Mouse (Mus musculus): ENCODE data around the gene Sdhb. TPM values are rescaled to one million over a fixed set of nuclear protein-coding genes. Genes with fewer than 3 reads are reported as not detected.
A peak's percentile ranks its signal among the peaks of the same experiment; 100 is the strongest.

Sdhb gene
- polyA plus RNA-seq, 1 experiment from 2014 or later: 480 TPM

GRCm38 (mm10) chr4:140986024-140986710 is 25.2 kb downstream of the Sdhb start:
- H3K36me3 ChIP-seq: no peaks in the 10 kb centered on the region
- H3K9me3 ChIP-seq: no peaks in the 10 kb centered on the region
- H3K9ac ChIP-seq: peak overlapping the region; percentile 98
- WGBS: 21% methylated on average over 14 of the region's 15 CpGs
- H3K4me1 ChIP-seq (replicated peaks): peaks cover 40% of the 10 kb centered on the region
- peak overlapping the region; percentile 89 for H3K4me3 ChIP-seq
- peak; percentile 24 for ATAC-seq (ENCODE audit: low FRiP score, low read depth)
- peak overlapping the region; percentile 79 for H3K4me2 ChIP-seq
- peak overlapping the region; percentile 85 for H3K27ac ChIP-seq (replicated peaks)
- no peaks in the 10 kb centered on the region for H3K27me3 ChIP-seq

GRCm38 (mm10) chr4:140986711-140987395 is 25.9 kb downstream of the Sdhb start, which contains the start of gene Atp13a2:
Gene Atp13a2 (plus strand): TSS chr4:140986873.
- H3K27ac ChIP-seq (replicated peaks): peak within 1 kb of the TSS; percentile 85
- peaks cover 40% of the 10 kb centered on the region for H3K4me1 ChIP-seq (replicated peaks)
- ATAC-seq (ENCODE audit: low FRiP score, low read depth): peak; percentile 91
- H3K36me3 ChIP-seq: no peaks in the 10 kb centered on the region
- no peaks in the 10 kb centered on the region for H3K9me3 ChIP-seq
- H3K4me2 ChIP-seq: peak within 1 kb of the TSS; percentile 79
- no peaks in the 10 kb centered on the region for H3K27me3 ChIP-seq
- peak within 1 kb of the TSS; percentile 98 for H3K9ac ChIP-seq
- peak within 1 kb of the TSS; percentile 89 for H3K4me3 ChIP-seq
- WGBS: under 1% methylated on average over 53 of the region's 58 CpGs

DNA sequence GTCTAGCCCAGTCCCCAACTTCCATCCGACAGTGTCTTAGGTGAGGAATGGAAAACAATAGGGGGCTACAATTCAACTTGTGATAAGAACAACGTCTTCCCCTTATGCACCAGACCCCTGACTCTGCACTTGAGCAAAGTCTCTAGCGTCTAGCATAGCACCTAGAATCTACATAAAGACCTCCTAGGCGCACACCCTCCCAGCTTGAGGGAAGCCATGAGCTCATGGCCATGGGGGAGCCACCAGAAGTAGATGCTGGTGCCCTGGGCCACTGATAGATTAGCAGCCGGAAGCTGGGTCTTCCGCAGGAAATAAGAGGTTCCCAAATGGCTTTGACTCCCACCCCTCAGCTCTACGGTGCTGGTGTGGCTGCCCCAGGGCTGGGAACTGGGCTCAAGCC is 26.5 kb downstream of the Sdhb start:
- peak; percentile 13; the same call in 1 of the 2 replicates for ATAC-seq (ENCODE audit: low FRiP score, low read depth)
- Histone ChIP-seq H3K36me3 (no peaks in the 10 kb centered on the region), H3K9ac (peak overlapping the region; percentile 98), H3K4me2 (peak overlapping the region; percentile 79), H3K27me3 (no peaks in the 10 kb centered on the region), H3K4me3 (peak overlapping the region; percentile 89), H3K27ac (replicated peaks) (peak overlapping the region; percentile 85), H3K9me3 (no peaks in the 10 kb centered on the region), H3K4me1 (replicated peaks) (peaks cover 40% of the 10 kb centered on the region)
- 26% methylated on average over 7 of the region's 7 CpGs for WGBS

- Histone ChIP-seq H3K9me3 (no peaks in the 10 kb centered on the region), H3K27me3 (no peaks in the 10 kb centered on the region), H3K4me3 (peak overlapping the region; percentile 89; the same call in 1 of the 2 replicates), H3K27ac (replicated peaks) (no peak overlapping the region), H3K4me2 (peak overlapping the region; percentile 79), H3K36me3 (peaks cover 12% of the 10 kb centered on the region), H3K4me1 (replicated peaks) (peaks cover 34% of the 10 kb centered on the region), H3K9ac (no peak overlapping the region)
- WGBS: 55% methylated on average over 7 of the region's 7 CpGs
- ATAC-seq (ENCODE audit: low FRiP score, low read depth): no peak
Measured at GRCm38 (mm10) chr4:140988706-140989290, 27.8 kb downstream of the Sdhb start.

GRCm38 (mm10) chr4:140989447-140989846 is 28.4 kb downstream of the Sdhb start:
- Histone ChIP-seq H3K4me3 (no peak overlapping the region), H3K9me3 (no peaks in the 10 kb centered on the region), H3K36me3 (peaks cover 18% of the 10 kb centered on the region), H3K9ac (no peak overlapping the region), H3K4me2 (peak overlapping the region; percentile 79; the same call in 1 of the 2 replicates), H3K27me3 (no peaks in the 10 kb centered on the region), H3K27ac (replicated peaks) (no peak overlapping the region), H3K4me1 (replicated peaks) (peaks cover 34% of the 10 kb centered on the region)
- ATAC-seq (ENCODE audit: low FRiP score, low read depth): no peak
- WGBS: 77% methylated on average over 14 of the region's 14 CpGs

- Histone ChIP-seq H3K9ac (no peak overlapping the region), H3K4me2 (no peak overlapping the region), H3K27ac (replicated peaks) (no peak overlapping the region), H3K4me3 (no peak overlapping the region), H3K4me1 (replicated peaks) (peaks cover 27% of the 10 kb centered on the region), H3K36me3 (peaks cover 44% of the 10 kb centered on the region), H3K27me3 (no peaks in the 10 kb centered on the region), H3K9me3 (no peaks in the 10 kb centered on the region)
- no peak for ATAC-seq (ENCODE audit: low FRiP score, low read depth)
- WGBS: 73% methylated on average over 20 of the region's 20 CpGs
Measured at GRCm38 (mm10) chr4:140992215-140992614, 31.2 kb downstream of the Sdhb start.

- H3K4me3 ChIP-seq: no peak overlapping the region
- peaks cover 12% of the 10 kb centered on the region for H3K4me1 ChIP-seq (replicated peaks)
- no peaks in the 10 kb centered on the region for H3K27me3 ChIP-seq
- ATAC-seq (ENCODE audit: low FRiP score, low read depth): no peak
- H3K27ac ChIP-seq (replicated peaks): no peak overlapping the region
- no peaks in the 10 kb centered on the region for H3K9me3 ChIP-seq
- H3K36me3 ChIP-seq: peaks cover 58% of the 10 kb centered on the region
- WGBS: 86% methylated on average over 8 of the region's 8 CpGs
- H3K9ac ChIP-seq: no peak overlapping the region
- H3K4me2 ChIP-seq: no peak overlapping the region
Measured at GRCm38 (mm10) chr4:140993846-140994245, 32.8 kb downstream of the Sdhb start.

DNA sequence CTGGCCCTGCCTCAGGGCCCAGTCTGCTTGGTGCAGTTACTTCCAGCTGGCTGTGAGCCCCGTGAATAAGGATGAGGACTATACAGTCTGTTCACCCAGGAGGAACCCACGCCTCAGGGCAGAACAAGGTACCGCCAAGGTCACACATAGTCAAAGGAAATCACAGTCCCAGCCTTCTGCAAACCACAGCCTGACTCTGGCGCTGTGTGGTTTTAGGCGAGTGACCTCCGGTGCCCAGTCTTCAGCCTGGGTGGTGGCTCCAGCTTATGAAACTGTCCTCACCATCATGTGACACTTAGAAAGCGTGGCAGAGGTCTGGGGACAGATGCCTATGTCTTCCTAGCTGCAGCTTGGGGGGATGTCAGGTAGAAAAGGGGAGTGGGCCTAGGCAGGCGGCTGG is 34.8 kb downstream of the Sdhb start:
- ATAC-seq (ENCODE audit: low FRiP score, low read depth): no peak
- Histone ChIP-seq H3K4me1 (replicated peaks) (no peaks in the 10 kb centered on the region), H3K9ac (no peak overlapping the region), H3K36me3 (peaks cover 77% of the 10 kb centered on the region), H3K27me3 (no peaks in the 10 kb centered on the region), H3K27ac (replicated peaks) (no peak overlapping the region), H3K9me3 (no peaks in the 10 kb centered on the region), H3K4me2 (no peak overlapping the region), H3K4me3 (no peak overlapping the region)
- 91% methylated on average over 8 of the region's 8 CpGs for WGBS

- no peaks in the 10 kb centered on the region for H3K27me3 ChIP-seq
- H3K4me3 ChIP-seq: no peak overlapping the region
- no peak overlapping the region for H3K9ac ChIP-seq
- no peak for ATAC-seq (ENCODE audit: low FRiP score, low read depth)
- H3K4me2 ChIP-seq: no peak overlapping the region
- WGBS: 97% methylated on average over 9 of the region's 9 CpGs
- H3K4me1 ChIP-seq (replicated peaks): no peaks in the 10 kb centered on the region
- H3K27ac ChIP-seq (replicated peaks): no peak overlapping the region
- peaks cover 85% of the 10 kb centered on the region for H3K36me3 ChIP-seq
- H3K9me3 ChIP-seq: no peaks in the 10 kb centered on the region
Measured at GRCm38 (mm10) chr4:140996812-140997211, 35.8 kb downstream of the Sdhb start.

GRCm38 (mm10) chr4:141005983-141006382 is 45.0 kb downstream of the Sdhb start:
- H3K4me3 ChIP-seq: no peak overlapping the region
- peaks cover 65% of the 10 kb centered on the region for H3K36me3 ChIP-seq
- WGBS: 85% methylated on average over 13 of the region's 13 CpGs
- H3K27me3 ChIP-seq: no peaks in the 10 kb centered on the region
- H3K9me3 ChIP-seq: no peaks in the 10 kb centered on the region
- peaks cover 6% of the 10 kb centered on the region for H3K4me1 ChIP-seq (replicated peaks)
- H3K4me2 ChIP-seq: no peak overlapping the region
- no peak overlapping the region for H3K27ac ChIP-seq (replicated peaks)
- H3K9ac ChIP-seq: no peak overlapping the region
- ATAC-seq (ENCODE audit: low FRiP score, low read depth): no peak

GRCm38 (mm10) chr4:141008028-141008427 is 47.0 kb downstream of the Sdhb start:
- Histone ChIP-seq H3K4me2 (no peak overlapping the region), H3K9me3 (no peaks in the 10 kb centered on the region), H3K9ac (no peak overlapping the region), H3K4me3 (no peak overlapping the region), H3K36me3 (peaks cover 49% of the 10 kb centered on the region), H3K27me3 (no peaks in the 10 kb centered on the region), H3K27ac (replicated peaks) (no peak overlapping the region), H3K4me1 (replicated peaks) (peaks cover 26% of the 10 kb centered on the region)
- ATAC-seq (ENCODE audit: low FRiP score, low read depth): no peak
- 70% methylated on average over 8 of the region's 8 CpGs for WGBS

GRCm38 (mm10) chr4:141010118-141010517 is 49.1 kb downstream of the Sdhb start, which contains the start of gene Mfap2:
Gene Mfap2 (plus strand): TSS chr4:141010418.
- Histone ChIP-seq H3K4me2 (peak within 1 kb of the TSS; percentile 79), H3K9ac (peak within 1 kb of the TSS; percentile 75), H3K4me3 (peak within 1 kb of the TSS; percentile 64), H3K4me1 (replicated peaks) (peaks cover 28% of the 10 kb centered on the region), H3K9me3 (no peaks in the 10 kb centered on the region), H3K27ac (replicated peaks) (peak within 1 kb of the TSS; percentile 78), H3K27me3 (no peaks in the 10 kb centered on the region), H3K36me3 (peaks cover 38% of the 10 kb centered on the region)
- 22% methylated on average over 7 of the region's 7 CpGs for WGBS
- no peak for ATAC-seq (ENCODE audit: low FRiP score, low read depth)
